Mouse (Mus musculus): ENCODE results near the gene Gm21411. TPM values are rescaled to one million over a fixed set of nuclear protein-coding genes. Genes with fewer than 3 reads are reported as not detected.

Gm21411 gene
- 3.3 TPM for polyA plus RNA-seq (2014; fragmentation: Illumina TruSeq; extraction: RNeasy Lipid Tissue Mini Kit (QIAGEN cat#74804))

DNA sequence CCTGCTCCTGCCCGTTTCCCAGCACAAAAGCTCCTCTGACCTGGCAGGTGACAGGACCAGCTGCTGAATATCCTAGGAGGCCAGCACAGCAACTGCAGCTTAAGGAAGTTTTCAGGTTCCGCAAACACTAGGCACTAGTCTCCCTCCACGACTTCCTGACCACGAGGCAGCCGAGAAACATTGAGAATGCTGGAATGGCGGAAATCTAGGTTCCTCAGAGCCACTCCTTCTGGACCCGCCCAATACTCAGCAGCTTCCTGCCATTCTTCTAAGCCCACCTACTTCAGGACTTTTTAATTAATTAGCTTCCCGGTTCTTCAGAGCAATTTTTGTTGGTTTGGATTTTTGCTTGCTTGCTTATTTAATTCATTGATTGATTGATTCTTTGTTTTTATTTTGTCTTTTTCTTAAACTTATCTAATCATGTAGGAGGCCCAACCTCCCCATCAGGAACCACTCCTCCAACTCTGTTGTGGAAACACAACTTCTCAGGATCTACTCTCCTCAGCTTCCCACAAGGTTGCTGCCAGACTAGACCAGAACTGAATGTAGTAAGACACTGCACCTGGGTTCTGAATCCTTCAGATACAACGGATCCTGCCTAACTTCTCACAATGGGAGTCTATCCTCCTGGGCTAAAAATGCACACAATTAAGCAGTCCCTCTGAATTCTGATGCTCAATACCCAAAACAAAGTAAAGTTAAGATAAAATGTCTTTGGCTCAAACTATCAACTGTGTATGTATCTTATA, at the start of gene Gm21411:
Gene Gm21411 (minus strand): TSS at position 205 of the 752 bp plus-strand sequence.

Other genes with a start within 250 kb of the Gm21411 start
- gene Zfp989, start 62.4 kb upstream of the Gm21411 start, polyA plus RNA-seq (2014; fragmentation: Illumina TruSeq; extraction: RNeasy Lipid Tissue Mini Kit (QIAGEN cat#74804)): 0.68 TPM
- 2.2 TPM for gene Rex2, start 112.3 kb upstream of the Gm21411 start, polyA plus RNA-seq (2014; fragmentation: Illumina TruSeq; extraction: RNeasy Lipid Tissue Mini Kit (QIAGEN cat#74804))
- 127 TPM for gene Zfp991, start 222.4 kb upstream of the Gm21411 start, polyA plus RNA-seq (2014; fragmentation: Illumina TruSeq; extraction: RNeasy Lipid Tissue Mini Kit (QIAGEN cat#74804))